Mouse (Mus musculus): ENCODE measurements around the gene Unc13d.

- TF ChIP-seq CTCF (IDR thresholded peaks at IDR 0.05; ENCODE audit: low read depth) (no peak), EP300 (IDR thresholded peaks at IDR 0.05; ENCODE audit: low read depth) (no peak)
These were observed 58.4 kb downstream of the Unc13d start for GRCm38 (mm10) chr11:116019360-116019791.

All from heart, postnatal 0 days (tissue).